8 mouse cellular contexts compared by ENCODE assay signal in genomic region chr8:104436038-104436437, GRCm38 (mm10). TPM values are rescaled to one million over a fixed set of nuclear protein-coding genes. Genes with fewer than 3 reads are reported as not detected.
A peak's percentile ranks its signal among the peaks of the same experiment; 100 is the strongest.
DNase-seq lines count a peak whose midpoint lies in the region; ATAC-seq lines count a peak whose summit lies in the region.

No protein-coding gene starts in this region.

- H3K4me2 ChIP-seq in liver, embryonic 12.5 days, result no peak overlapping the region
- H3K4me2 ChIP-seq in embryonic facial prominence, embryonic 12.5 days (replicated peaks), result no peak overlapping the region
- H3K4me2 ChIP-seq in limb, embryonic 15.5 days, result no peak overlapping the region
- no peak overlapping the region for H3K4me2 ChIP-seq in stomach, embryonic 14.5 days (replicated peaks; ENCODE audit: low read depth, low read length)

- H3K4me3 ChIP-seq in liver, embryonic 12.5 days, result no peak overlapping the region
- H3K4me3 ChIP-seq in embryonic facial prominence, embryonic 12.5 days, result no peak overlapping the region
- no peak overlapping the region for H3K4me3 ChIP-seq in limb, embryonic 15.5 days
- no peak overlapping the region for H3K4me3 ChIP-seq in stomach, embryonic 14.5 days (ENCODE audit: low read depth, low read length)

- no peak for ATAC-seq in liver, embryonic 12.5 days
- peak; percentile 71; the same call in 1 of the 2 replicates for ATAC-seq in embryonic facial prominence, embryonic 12.5 days (ENCODE audit: insufficient number of reproducible peaks, insufficient read depth, low FRiP score, low TSS enrichment)
- ATAC-seq in limb, embryonic 15.5 days (ENCODE audit: insufficient number of reproducible peaks, low FRiP score, low TSS enrichment, low read depth), result peak; percentile 80
- ATAC-seq in stomach, embryonic 14.5 days (ENCODE audit: insufficient number of reproducible peaks, insufficient read depth, low FRiP score, low read depth), result peak; percentile 81; the same call in 1 of the 2 replicates

- H3K9me3 ChIP-seq in liver, embryonic 12.5 days (replicated peaks), result no peaks in the 10 kb centered on the region
- no peaks in the 10 kb centered on the region for H3K9me3 ChIP-seq in embryonic facial prominence, embryonic 12.5 days
- H3K9me3 ChIP-seq in limb, embryonic 15.5 days, result no peaks in the 10 kb centered on the region
- H3K9me3 ChIP-seq in stomach, embryonic 14.5 days (ENCODE audit: control insufficient read depth, low read depth, low read length), result no peaks in the 10 kb centered on the region

- WGBS in liver, embryonic 12.5 days (ENCODE audit: insufficient replicate concordance), result 84% methylated on average over 12 of the region's 12 CpGs
- 79% methylated on average over 12 of the region's 12 CpGs for WGBS in embryonic facial prominence, embryonic 12.5 days
- WGBS in limb, embryonic 15.5 days, result 37% methylated on average over 12 of the region's 12 CpGs
- 37% methylated on average over 12 of the region's 12 CpGs for WGBS in stomach, embryonic 14.5 days

- peaks cover 30% of the 10 kb centered on the region for H3K4me1 ChIP-seq in liver, embryonic 12.5 days
- peaks cover 2% of the 10 kb centered on the region; the same call in 1 of the 2 replicates for H3K4me1 ChIP-seq in embryonic facial prominence, embryonic 12.5 days
- peaks cover 21% of the 10 kb centered on the region for H3K4me1 ChIP-seq in limb, embryonic 15.5 days
- H3K4me1 ChIP-seq in stomach, embryonic 14.5 days (ENCODE audit: control insufficient read depth, insufficient read depth, low read length), result peaks cover 4% of the 10 kb centered on the region; the same call in 1 of the 2 replicates

- peak; percentile 58 for DNase-seq in liver
- peak; percentile 97 for DNase-seq in heart, adult 8-10 months (ENCODE audit: low spot score)
- peak; percentile 98 for DNase-seq in kidney, adult 9 months
- peak; percentile 93 for DNase-seq in naive thymus-derived CD4-positive, alpha-beta T cell, adult 2 months (ENCODE audit: low read depth)

- no peak overlapping the region for H3K9ac ChIP-seq in liver, embryonic 12.5 days
- H3K9ac ChIP-seq in embryonic facial prominence, embryonic 12.5 days, result no peak overlapping the region
- H3K9ac ChIP-seq in limb, embryonic 15.5 days, result no peak overlapping the region
- no peak overlapping the region for H3K9ac ChIP-seq in stomach, embryonic 14.5 days (replicated peaks; ENCODE audit: low read depth, low read length)

- H3K27me3 ChIP-seq in liver, embryonic 12.5 days (replicated peaks), result no peaks in the 10 kb centered on the region
- no peaks in the 10 kb centered on the region for H3K27me3 ChIP-seq in embryonic facial prominence, embryonic 12.5 days
- H3K27me3 ChIP-seq in limb, embryonic 15.5 days, result no peaks in the 10 kb centered on the region
- no peaks in the 10 kb centered on the region for H3K27me3 ChIP-seq in stomach, embryonic 14.5 days (ENCODE audit: control insufficient read depth, insufficient read depth, low read length)

- H3K36me3 ChIP-seq in liver, embryonic 12.5 days, result peaks cover 95% of the 10 kb centered on the region
- H3K36me3 ChIP-seq in embryonic facial prominence, embryonic 12.5 days, result peaks cover 90% of the 10 kb centered on the region
- H3K36me3 ChIP-seq in limb, embryonic 15.5 days, result peaks cover 90% of the 10 kb centered on the region
- H3K36me3 ChIP-seq in stomach, embryonic 14.5 days (ENCODE audit: control insufficient read depth, insufficient read depth, low read length), result peaks cover 80% of the 10 kb centered on the region

- H3K27ac ChIP-seq in liver, embryonic 12.5 days, result no peak overlapping the region
- H3K27ac ChIP-seq in embryonic facial prominence, embryonic 12.5 days, result no peak overlapping the region
- peak overlapping the region; percentile 65 for H3K27ac ChIP-seq in limb, embryonic 15.5 days
- peak overlapping the region; percentile 39; the same call in 1 of the 2 replicates for H3K27ac ChIP-seq in stomach, embryonic 14.5 days (ENCODE audit: low read length)

RNA-seq across cellular contexts. Expression of gene Dync1li2, which starts 6.8 kb away (rescaled TPM):
- polyA plus RNA-seq in liver, embryonic 12.5 days (2016; fragmentation: Nextera tagmentation; extraction: Ambion mirVana), result 22.8 and 25.2 TPM in 2 replicates
- polyA plus RNA-seq in embryonic facial prominence, embryonic 12.5 days (2016; fragmentation: Nextera tagmentation; extraction: Ambion mirVana), result 87.3 and 89.1 TPM in 2 replicates
- 100 to 1,000 TPM in 2 of 4 experiments, 10 to 100 TPM in 2; 80.4 to 113 (median 96.5) TPM for total RNA-seq in heart, adult 8-10 months (2022)
- 53.7 and 62.8 TPM in 2 replicates for polyA plus RNA-seq in limb, embryonic 15.5 days (2015; fragmentation: Nextera tagmentation; extraction: Ambion mirVana)
- 58.4 and 69.2 TPM in 2 replicates for polyA plus RNA-seq in stomach, embryonic 14.5 days (2014; fragmentation: Nextera tagmentation; extraction: Ambion mirVana)

RNA-seq across cellular contexts. Expression of gene Cmtm4, which starts 40.4 kb away (rescaled TPM):
- 0.67 and 0.68 TPM in 2 replicates for polyA plus RNA-seq in liver, embryonic 12.5 days (2016; fragmentation: Nextera tagmentation; extraction: Ambion mirVana)
- polyA plus RNA-seq in embryonic facial prominence, embryonic 12.5 days (2016; fragmentation: Nextera tagmentation; extraction: Ambion mirVana), result 3.0 and 3.3 TPM in 2 replicates
- 10 to 100 TPM; 10.7 to 11.8 (median 11.0) TPM for total RNA-seq in heart, adult 8-10 months (2022)
- polyA plus RNA-seq in limb, embryonic 15.5 days (2015; fragmentation: Nextera tagmentation; extraction: Ambion mirVana), result 1.7 and 2.7 TPM in 2 replicates
- 6.4 and 7.2 TPM in 2 replicates for polyA plus RNA-seq in stomach, embryonic 14.5 days (2014; fragmentation: Nextera tagmentation; extraction: Ambion mirVana)

Comparison
In these comparisons a context has a peak if more than half of its experiments do, and no peak if none do; other contexts are left out.
1. H3K27ac ChIP-seq: peak in limb, embryonic 15.5 days (single experiment) and stomach, embryonic 14.5 days (single experiment); none in liver, embryonic 12.5 days (single experiment) and embryonic facial prominence, embryonic 12.5 days (single experiment).
2. Peak in every context shown above with its lines, with median percentiles within 50 percentile points of each other: DNase-seq.